Mouse (Mus musculus): ENCODE data around the gene Apol9a. TPM values are rescaled to one million over a fixed set of nuclear protein-coding genes. Genes with fewer than 3 reads are reported as not detected.

Gene Apol9a
- total RNA-seq, 4 experiments from 2014 or later, result 0.26 to 0.71 TPM; not detected in 2

DNA sequence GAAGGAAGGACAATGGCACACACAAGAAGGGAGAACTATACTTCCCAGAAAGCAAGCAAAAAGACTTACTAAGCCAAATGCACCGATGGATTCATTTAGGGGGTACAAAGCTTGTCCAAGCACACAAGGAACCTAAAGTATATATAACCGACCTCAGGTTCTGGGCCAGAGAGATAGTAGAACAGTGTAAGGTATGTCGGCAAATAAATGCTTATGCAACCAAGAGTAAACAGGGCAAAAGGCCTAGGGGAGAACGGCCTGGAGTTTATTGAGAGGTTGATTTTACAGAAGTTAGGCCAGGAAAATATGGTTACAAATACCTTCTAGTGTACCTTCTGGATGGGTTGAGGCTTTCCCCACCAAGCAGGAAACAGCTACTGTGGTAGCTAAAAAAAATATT is 33.5 kb downstream of the Apol9a start:
- DNase-seq (ENCODE audit: low spot score in 2 of 2), result no peak

DNA sequence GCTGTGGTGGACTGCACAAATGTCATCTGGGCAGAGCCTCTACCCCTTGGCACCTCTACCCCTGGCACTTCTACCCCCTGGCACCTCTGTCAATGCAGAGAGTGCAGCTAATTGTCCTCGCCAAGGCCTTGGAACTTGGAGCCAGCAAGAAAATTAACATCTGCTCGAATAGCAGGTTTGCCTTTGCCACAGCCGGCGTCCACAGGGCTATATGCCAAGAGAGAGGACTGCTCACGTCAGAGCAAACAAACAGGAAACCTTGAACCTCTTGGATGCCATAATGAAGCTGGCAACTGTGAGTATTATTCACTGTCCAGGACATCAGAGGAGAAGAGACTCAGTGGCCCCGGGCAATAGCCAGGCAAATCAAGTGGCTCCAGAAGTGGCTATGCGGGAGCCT is 34.0 kb downstream of the Apol9a start:
- DNase-seq (ENCODE audit: low spot score in 2 of 2), result no peak

DNA sequence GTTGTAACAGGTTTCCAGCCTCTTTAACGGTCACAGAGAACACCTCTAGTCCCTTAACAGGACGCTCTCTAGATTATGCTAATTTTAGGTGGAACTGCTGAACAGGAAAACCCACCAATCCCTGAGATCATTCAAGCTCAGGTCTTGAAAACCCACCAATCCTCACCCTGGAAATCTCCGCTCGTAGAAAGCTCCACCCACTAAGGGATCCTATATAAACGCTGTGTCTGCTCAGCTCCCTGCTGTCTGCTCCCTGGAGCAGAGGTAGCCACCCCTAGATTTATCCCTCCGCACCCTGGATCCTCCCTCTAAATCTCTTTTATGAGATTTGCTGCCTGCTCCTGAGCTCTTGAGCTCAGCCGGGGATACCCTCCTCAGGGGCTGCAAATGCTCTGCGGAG is 40.3 kb downstream of the Apol9a start:
- DNase-seq (ENCODE audit: low spot score in 2 of 2), result no peak

GRCm38 (mm10) chr15:77369981-77370380 is 41.0 kb downstream of the Apol9a start:
- DNase-seq (ENCODE audit: low spot score in 2 of 2), result no peak

GRCm38 (mm10) chr15:77368818-77369320 is 42.1 kb downstream of the Apol9a start:
- no peak for DNase-seq (ENCODE audit: low spot score in 2 of 2)

GRCm38 (mm10) chr15:77368148-77368547 is 42.8 kb downstream of the Apol9a start:
- peak; percentile 92 to 93 for DNase-seq (ENCODE audit: low spot score in 2 of 2)

DNA sequence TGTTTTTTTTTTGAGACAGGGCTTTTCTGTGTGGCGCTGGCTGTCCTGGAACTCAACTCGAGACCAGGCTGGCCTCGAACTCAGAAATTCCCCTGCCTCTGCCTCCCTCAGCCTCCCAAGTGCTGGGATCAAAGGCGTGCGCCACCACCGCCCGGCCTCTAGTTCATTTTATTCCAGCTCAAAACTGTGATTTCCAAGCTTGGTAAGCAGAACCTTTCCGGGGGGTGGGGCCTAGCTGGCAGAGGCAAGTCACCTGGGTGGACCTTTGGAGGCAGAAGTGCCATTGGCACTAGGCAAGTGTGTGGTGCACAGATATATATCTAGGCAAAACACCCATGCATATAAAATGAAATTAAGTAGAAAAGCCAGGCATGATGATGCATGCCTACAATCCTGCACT is 43.4 kb downstream of the Apol9a start:
- peak in 1 of 2 experiments; percentile 43 for DNase-seq (ENCODE audit: low spot score in 2 of 2)

DNA sequence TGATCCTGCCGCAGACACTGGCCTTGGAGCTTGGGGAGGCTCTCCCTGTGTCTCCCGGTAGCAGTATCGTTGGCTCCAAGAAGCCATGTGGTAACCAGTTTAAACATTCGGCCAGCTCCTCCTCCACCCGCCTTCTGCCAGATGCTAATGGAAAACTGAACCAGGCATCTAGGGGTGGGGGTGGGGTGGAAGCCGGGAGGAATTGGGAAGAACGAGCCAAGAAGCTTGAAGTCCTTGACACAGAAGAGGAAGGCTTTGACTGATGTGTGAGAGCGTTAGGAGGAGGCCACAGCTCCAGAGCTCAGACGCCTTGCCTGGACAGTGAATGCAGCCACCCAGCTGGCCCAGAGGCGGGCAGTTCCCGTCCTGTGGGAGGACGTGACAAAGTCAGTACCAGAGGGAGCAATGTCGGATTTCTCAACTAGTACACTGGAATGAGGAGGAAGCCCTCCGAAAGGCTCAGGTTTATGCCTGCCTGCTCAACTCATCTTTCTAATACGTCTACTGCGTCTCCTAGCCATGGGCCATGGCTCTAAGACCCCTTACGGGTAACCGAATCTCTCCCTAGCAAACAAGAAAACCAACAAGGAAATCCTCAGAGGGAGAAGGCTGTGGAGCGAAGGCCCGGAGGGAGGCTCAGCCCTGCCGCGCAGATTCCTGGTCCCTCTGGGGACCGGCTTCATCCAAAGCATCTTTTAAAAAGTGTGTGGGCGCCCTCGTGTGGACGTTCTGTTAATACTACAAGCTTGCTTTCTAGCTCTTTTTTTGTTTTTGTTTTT is 44.0 kb downstream of the Apol9a start:
- peak; percentile 70 to 79 for DNase-seq (ENCODE audit: low spot score in 2 of 2)

DNA sequence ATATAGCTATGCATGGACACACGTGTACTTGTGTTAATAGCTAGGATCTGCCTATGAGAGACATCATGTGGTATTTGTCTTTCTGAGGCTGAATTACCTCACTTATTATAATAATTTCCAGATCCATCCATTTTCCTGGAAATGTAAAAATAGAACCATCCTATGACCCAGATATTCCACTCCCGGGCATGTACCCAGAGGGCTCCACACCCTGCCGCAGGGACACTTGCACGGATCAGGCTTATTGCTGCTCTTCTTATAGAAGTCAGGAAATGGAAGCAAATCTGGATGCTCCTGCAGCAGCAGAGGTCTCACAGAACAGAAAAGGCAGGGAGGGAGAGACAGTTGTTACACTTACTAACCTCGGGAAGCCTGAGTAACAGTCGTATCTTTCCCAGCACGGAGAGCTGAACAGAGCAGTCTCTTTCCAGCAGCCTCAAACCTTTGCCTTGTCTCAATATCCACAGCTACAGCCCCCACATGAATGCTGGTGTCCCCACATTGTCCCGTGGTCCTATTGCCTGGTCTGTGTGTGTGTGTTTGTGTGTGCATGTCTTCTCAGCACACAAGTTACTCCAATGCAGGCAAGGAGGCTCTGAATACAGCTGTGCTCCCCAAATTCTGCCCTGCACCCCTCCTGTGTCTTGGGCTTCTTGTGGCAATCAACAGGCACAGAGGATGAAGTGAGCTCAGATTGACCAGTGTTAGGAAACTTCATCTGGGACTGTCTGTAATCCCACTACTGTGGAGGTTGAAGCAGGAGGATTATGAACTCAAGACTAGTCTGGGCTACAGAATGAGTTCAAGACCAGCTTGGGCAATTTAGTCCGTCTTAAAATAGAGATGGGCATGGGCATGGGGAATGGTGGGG is 45.0 kb downstream of the Apol9a start:
- no peak for DNase-seq (ENCODE audit: low spot score in 2 of 2)

- peak in 1 of 2 experiments; percentile 86 for DNase-seq (ENCODE audit: low spot score in 2 of 2)
Observed at GRCm38 (mm10) chr15:77364026-77364425, 46.9 kb downstream of the Apol9a start.

- DNase-seq (ENCODE audit: low spot score in 2 of 2), result no peak
Observed at GRCm38 (mm10) chr15:77363578-77363977, 47.4 kb downstream of the Apol9a start.

DNA sequence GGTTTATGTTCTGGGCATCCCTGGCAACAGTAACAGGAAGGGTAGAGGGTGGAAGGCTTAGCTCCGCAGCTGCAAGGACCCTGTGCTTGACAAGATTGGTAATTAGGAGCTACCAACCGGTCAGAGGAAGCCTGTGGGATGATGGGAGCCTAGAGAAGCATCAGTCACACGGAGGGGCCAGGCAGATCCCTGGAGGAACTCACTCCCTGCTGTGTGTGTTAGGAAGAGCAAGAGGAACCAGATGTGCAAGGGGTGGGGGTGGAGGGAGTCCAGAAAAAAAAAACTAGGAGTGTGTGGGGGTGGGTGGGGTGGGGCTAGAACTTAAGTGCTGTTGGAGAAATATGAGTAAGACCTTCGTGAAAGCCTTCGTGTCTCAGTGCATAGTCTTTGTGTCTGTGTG is 48.0 kb downstream of the Apol9a start:
- no peak for DNase-seq (ENCODE audit: low spot score in 2 of 2)

DNA sequence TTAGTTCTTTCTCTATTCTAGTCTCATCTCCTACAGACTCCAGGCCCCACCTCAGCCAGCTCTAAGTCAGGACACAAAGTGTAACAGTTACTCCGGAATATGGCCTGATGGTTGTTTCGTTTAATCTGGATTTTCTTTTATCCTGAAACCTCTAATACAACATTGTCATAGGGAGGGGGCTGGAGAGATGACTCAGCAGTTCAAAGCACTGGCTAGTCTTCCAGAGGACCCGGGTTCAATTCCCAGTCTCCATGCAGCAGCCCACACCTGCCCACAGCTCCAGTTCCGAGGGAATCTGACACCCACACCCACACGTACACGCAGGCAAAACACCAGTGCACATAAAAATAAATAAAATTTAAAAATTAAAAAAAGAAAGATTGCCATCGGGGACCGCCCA is 51.0 kb downstream of the Apol9a start:
- DNase-seq (ENCODE audit: low spot score in 2 of 2), result no peak

- no peak for DNase-seq (ENCODE audit: low spot score in 2 of 2)
Observed at GRCm38 (mm10) chr15:77359486-77359885, 51.4 kb downstream of the Apol9a start.

DNA sequence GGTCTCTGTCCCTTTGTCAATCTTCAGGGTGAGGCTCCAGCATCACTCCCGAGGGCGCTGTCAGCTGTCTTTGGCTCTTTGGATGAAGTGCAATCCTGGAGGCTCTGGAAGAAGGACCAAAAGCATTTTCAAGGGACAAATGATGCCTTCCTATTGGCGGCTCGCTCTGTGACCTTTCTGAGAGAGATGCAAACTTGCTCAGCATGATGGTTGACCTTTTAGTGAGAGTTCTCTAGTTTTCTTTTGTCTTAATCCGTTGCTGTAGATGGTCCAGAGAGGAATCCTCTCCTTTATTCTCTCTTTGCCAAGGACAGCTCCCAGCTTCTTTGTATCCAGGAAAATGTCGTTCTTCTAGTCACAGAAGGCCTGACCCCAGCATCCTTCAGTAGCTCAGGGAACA is 51.9 kb downstream of the Apol9a start:
- no peak for DNase-seq (ENCODE audit: low spot score in 2 of 2)

DNA sequence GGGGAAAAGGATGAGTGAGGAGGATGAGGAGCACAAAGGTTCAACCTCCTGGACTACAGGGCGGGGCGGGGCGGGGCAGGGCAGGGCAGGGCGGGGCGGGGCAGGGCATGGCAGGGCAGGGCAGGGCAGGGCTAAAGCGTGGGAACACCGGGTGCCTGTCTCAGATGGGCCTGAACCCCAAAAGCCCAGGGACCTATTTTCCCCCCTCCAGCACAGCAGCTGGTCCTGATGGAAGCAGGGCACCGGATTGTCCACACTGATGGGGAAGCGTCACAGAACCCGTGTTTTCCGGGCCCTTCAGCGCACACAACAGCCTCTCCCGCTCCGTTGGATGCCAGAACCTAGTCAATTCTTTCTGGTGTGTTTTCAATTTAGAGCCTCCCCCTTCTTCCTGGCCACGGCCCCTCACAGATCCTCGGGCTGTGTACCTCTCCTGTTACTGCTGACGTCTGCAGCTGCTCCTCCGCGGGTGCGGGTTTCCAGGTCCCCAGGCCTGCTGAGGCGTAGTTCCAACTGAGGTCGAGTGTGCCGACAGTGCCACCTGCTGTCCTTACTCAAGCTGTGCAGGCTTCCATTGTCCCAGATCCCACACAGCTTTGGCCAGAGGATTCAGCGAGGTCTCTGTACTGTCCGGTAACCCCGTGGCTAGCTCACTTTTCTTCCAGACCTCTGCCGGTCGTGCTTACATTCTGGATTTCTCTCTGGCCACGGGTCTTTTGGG is 52.5 kb downstream of the Apol9a start:
- peak; percentile 76 to 84 for DNase-seq (ENCODE audit: low spot score in 2 of 2)

DNA sequence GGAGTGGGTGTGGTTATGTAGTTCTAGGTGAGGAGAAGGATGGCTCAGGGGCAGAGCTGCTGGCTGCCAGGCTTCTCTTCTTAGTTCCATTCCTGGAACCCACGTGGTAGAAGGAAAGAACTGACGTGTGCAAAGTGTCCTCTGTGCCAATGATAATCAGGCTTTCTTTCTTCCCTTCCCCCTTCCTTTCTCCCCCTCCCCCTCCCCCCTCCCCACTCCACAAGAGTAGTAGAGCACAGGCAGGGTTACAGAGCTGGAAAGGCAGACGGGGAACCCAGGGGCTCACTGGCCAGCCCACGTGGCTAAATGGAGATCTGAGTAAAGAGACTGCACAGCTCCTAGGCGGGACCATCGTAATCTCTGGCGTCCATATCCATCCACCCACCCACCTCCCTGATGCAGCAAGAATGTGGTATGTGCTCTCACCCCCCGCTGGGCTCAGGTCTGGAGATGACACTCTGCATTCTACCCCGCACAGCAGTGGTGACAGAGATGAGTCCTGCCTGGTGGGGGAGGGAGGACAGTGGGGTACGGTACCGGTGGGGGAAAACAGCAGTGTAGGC is 54.6 kb downstream of the Apol9a start:
- DNase-seq (ENCODE audit: low spot score in 2 of 2), result peak in 1 of 2 experiments; percentile 83

DNA sequence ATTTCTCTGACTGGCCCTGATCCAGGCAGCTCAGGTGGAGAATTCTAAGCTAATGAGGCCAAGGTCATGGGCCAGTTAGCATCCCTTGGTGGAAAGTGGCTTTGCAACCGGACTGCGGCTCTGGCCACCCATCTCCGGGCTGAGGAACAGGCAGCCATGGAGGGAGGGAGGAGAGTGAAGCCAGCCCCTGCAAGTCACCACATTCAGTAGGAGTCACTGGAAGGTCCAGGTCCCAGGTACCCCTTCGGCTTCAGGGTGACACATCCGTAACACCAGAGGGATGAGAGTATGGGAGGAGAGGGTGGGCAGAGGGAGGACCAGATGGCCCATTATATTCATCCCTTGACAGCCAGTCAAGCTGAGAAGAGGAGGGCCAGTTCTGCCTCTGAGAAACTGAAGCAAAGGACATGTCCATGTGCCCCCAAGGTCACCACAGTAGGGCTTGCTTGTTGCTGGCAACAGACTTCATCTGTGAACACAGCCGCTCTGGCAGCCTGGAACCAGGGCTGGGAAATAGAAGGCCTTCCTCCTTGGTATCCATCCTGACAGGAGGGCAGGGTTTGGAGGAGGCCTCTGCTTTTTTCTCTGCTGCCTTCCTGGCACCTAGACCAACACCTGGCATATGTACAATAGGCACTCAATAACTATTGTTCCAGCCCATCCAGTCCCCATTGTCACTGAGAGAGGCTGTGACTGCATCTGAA is 55.9 kb downstream of the Apol9a start:
- no peak for DNase-seq (ENCODE audit: low spot score in 2 of 2)

DNA sequence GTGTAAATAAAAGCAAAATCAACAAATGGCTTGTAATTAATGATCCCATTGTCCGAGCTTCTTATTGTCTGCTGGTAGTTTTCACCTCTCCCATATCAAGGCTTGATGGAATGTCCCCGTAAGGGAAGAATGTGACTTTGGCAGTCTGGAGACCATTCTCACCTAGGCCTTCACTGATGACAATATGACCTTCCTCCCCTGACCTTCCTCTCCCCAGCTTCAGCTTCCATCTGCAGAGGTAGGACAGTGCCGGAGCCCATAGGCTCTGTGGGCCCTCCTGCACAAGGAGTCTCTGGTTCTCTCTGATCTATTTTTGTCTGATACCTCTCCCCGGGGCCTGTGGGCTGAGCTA is 56.5 kb downstream of the Apol9a start:
- no peak for DNase-seq (ENCODE audit: low spot score in 2 of 2)

Measured in left cerebral cortex, adult 8-10 months (tissue).